Mouse (Mus musculus) monocyte, adult 2 months (primary cell): ENCODE results near the gene Alkbh5.
A peak's percentile ranks its signal among the peaks of the same experiment; 100 is the strongest.

Source experiments
- DNase-seq, 2 experiments: peaks; one replicate each; pipeline ENCODE4 v3.0.0; 2022; ENCODE audit warnings: low spot score in 2 of 2, low read depth in 1 of 2

The Alkbh5 gene

GRCm38 (mm10) chr11:60536180-60536858 lies at the start of gene Alkbh5:
TSS of gene Alkbh5 (plus strand) at chr11:60536381.
- DNase-seq, result no peak

- DNase-seq, result no peak
Measured at GRCm38 (mm10) chr11:60492726-60493125, 43.5 kb upstream of the Alkbh5 start.

- no peak for DNase-seq
Measured at GRCm38 (mm10) chr11:60495692-60496091, 40.5 kb upstream of the Alkbh5 start.

GRCm38 (mm10) chr11:60507281-60507680 lies 28.9 kb upstream of the Alkbh5 start:
- DNase-seq, result no peak

GRCm38 (mm10) chr11:60508950-60509349 lies 27.2 kb upstream of the Alkbh5 start:
- DNase-seq, result no peak

GRCm38 (mm10) chr11:60509500-60509899 lies 26.7 kb upstream of the Alkbh5 start:
- DNase-seq, result no peak

GRCm38 (mm10) chr11:60511893-60512292 lies 24.3 kb upstream of the Alkbh5 start:
- no peak for DNase-seq

GRCm38 (mm10) chr11:60512520-60512919 lies 23.7 kb upstream of the Alkbh5 start:
- no peak for DNase-seq

- no peak for DNase-seq
Measured at GRCm38 (mm10) chr11:60514941-60515340, 21.2 kb upstream of the Alkbh5 start.

- DNase-seq, result no peak
Measured at GRCm38 (mm10) chr11:60518305-60518704, 17.9 kb upstream of the Alkbh5 start.

- DNase-seq, result no peak
Measured at GRCm38 (mm10) chr11:60522027-60522426, 14.2 kb upstream of the Alkbh5 start.

- DNase-seq, result no peak
Measured at GRCm38 (mm10) chr11:60522661-60523365, 13.4 kb upstream of the Alkbh5 start.

- DNase-seq, result no peak
Measured at GRCm38 (mm10) chr11:60526461-60526860, 9.7 kb upstream of the Alkbh5 start.

- no peak for DNase-seq
Measured at GRCm38 (mm10) chr11:60535676-60536075, 505 bp upstream of the Alkbh5 start.

- DNase-seq, result peak in 1 of 2 experiments; percentile 75
Measured at GRCm38 (mm10) chr11:60536859-60537467, 782 bp downstream of the Alkbh5 start.

GRCm38 (mm10) chr11:60537468-60538347 lies 1.5 kb downstream of the Alkbh5 start:
- DNase-seq, result peak; percentile 92 to 93

GRCm38 (mm10) chr11:60538371-60539281 lies 2.4 kb downstream of the Alkbh5 start:
- DNase-seq, result peak in 1 of 2 experiments; percentile 23

- DNase-seq, result no peak
Measured at GRCm38 (mm10) chr11:60539540-60539939, 3.4 kb downstream of the Alkbh5 start.

- no peak for DNase-seq
Measured at GRCm38 (mm10) chr11:60540002-60540610, 3.9 kb downstream of the Alkbh5 start.

GRCm38 (mm10) chr11:60540761-60541160 lies 4.6 kb downstream of the Alkbh5 start:
- no peak for DNase-seq
